8 mouse cellular contexts compared by ENCODE assay signal in genomic region chr14:60414691-60415090, GRCm38 (mm10). TPM values are rescaled to one million over a fixed set of nuclear protein-coding genes. Genes with fewer than 3 reads are reported as not detected.
DNase-seq lines count a peak whose midpoint lies in the region; ATAC-seq lines count a peak whose summit lies in the region.

No protein-coding gene starts in this region.

- ATAC-seq in embryonic facial prominence, embryonic 13.5 days (ENCODE audit: insufficient number of reproducible peaks, insufficient read depth, low FRiP score, low TSS enrichment, low read depth), result no peak
- 0 out of 2 replicates have a peak, but pooled peaks have one; percentile 33 for ATAC-seq in midbrain, embryonic 16.5 days
- ATAC-seq in erythroid progenitor cell, adult 5-6 weeks (replicated peaks; ENCODE audit: low FRiP score, poor library complexity, severe bottlenecking), result no peak

- no peaks in the 10 kb centered on the region for H3K27me3 ChIP-seq in embryonic facial prominence, embryonic 13.5 days
- no peaks in the 10 kb centered on the region for H3K27me3 ChIP-seq in midbrain, embryonic 16.5 days (ENCODE audit: control insufficient read depth, insufficient read depth, low read depth, low read length)

- H3K4me3 ChIP-seq in embryonic facial prominence, embryonic 13.5 days, result no peak overlapping the region
- H3K4me3 ChIP-seq in midbrain, embryonic 16.5 days (ENCODE audit: low read depth, low read length), result no peak overlapping the region

- H3K9ac ChIP-seq in embryonic facial prominence, embryonic 13.5 days, result no peak overlapping the region
- H3K9ac ChIP-seq in midbrain, embryonic 16.5 days (ENCODE audit: low read depth, low read length), result no peak overlapping the region

- no peaks in the 10 kb centered on the region for H3K36me3 ChIP-seq in embryonic facial prominence, embryonic 13.5 days
- no peaks in the 10 kb centered on the region for H3K36me3 ChIP-seq in midbrain, embryonic 16.5 days (ENCODE audit: control insufficient read depth, insufficient read depth, low read length)

- peak overlapping the region; percentile 27 for H3K4me2 ChIP-seq in embryonic facial prominence, embryonic 13.5 days
- H3K4me2 ChIP-seq in midbrain, embryonic 16.5 days (ENCODE audit: low read length), result no peak overlapping the region

- H3K9me3 ChIP-seq in embryonic facial prominence, embryonic 13.5 days, result no peaks in the 10 kb centered on the region
- no peaks in the 10 kb centered on the region for H3K9me3 ChIP-seq in midbrain, embryonic 16.5 days (replicated peaks; ENCODE audit: control insufficient read depth, low read length, poor library complexity, severe bottlenecking)

- peak overlapping the region; percentile 57 for H3K27ac ChIP-seq in embryonic facial prominence, embryonic 13.5 days
- H3K27ac ChIP-seq in midbrain, embryonic 16.5 days (ENCODE audit: low read length), result no peak overlapping the region

- H3K4me1 ChIP-seq in embryonic facial prominence, embryonic 13.5 days, result peaks cover 22% of the 10 kb centered on the region
- H3K4me1 ChIP-seq in midbrain, embryonic 16.5 days (ENCODE audit: control insufficient read depth, insufficient read depth, low read length), result peaks cover 13% of the 10 kb centered on the region

- peak; percentile 26 for DNase-seq in kidney, postnatal 10 days
- no peak for DNase-seq in kidney, adult 8-10 months
- peak; percentile 63 to 88 for DNase-seq in layer of hippocampus, postnatal 14 days (ENCODE audit: low spot score in 2 of 2)
- DNase-seq in adrenal gland, adult 8-10 months, result no peak
- no peak for DNase-seq in spleen, adult 12 weeks (ENCODE audit: low spot score)

- WGBS in embryonic facial prominence, embryonic 13.5 days, result 49% methylated on average over 8 of the region's 8 CpGs
- 52% methylated on average over 8 of the region's 8 CpGs for WGBS in midbrain, embryonic 16.5 days

RNA-seq across cellular contexts. Expression of gene Amer2, which starts 41.6 kb away (rescaled TPM):
- 4.0 and 5.1 TPM in 2 replicates for polyA plus RNA-seq in embryonic facial prominence, embryonic 13.5 days (2015; fragmentation: Nextera tagmentation; extraction: Ambion mirVana)
- total RNA-seq in layer of hippocampus, postnatal 14 days (2021), result 10 to 100 TPM; 44.0 to 44.2 TPM
- 20.8 and 24.1 TPM in 2 replicates for polyA plus RNA-seq in midbrain, embryonic 16.5 days (2015; fragmentation: Nextera tagmentation; extraction: Ambion mirVana)
- 0.36 and 0.42 TPM in 2 replicates for total RNA-seq in erythroid progenitor cell, adult 5-6 weeks (2015; ENCODE audit: low replicate concordance)
- 0.08 and 0.13 TPM in 2 replicates for total RNA-seq in erythroid progenitor cell, adult 5-6 weeks (2017; ENCODE audit: low replicate concordance)
- 1 to 10 TPM; 4.4 to 5.9 (median 4.6) TPM for total RNA-seq in adrenal gland, adult 8-10 months (2022)

Comparison
In these comparisons a context has a peak if more than half of its experiments do, and no peak if none do; other contexts are left out.
1. DNase-seq: peak in kidney, postnatal 10 days (single experiment) and layer of hippocampus, postnatal 14 days (2 of 2); none in kidney, adult 8-10 months (0 of 2), adrenal gland, adult 8-10 months (single experiment) and spleen, adult 12 weeks (single experiment).
2. RNA of gene Amer2, which starts 41.6 kb away (total RNA-seq): 44.0 to 44.2 TPM in layer of hippocampus, postnatal 14 days; 4.4 to 5.9 TPM in adrenal gland, adult 8-10 months and 0.08 to 0.42 TPM in erythroid progenitor cell, adult 5-6 weeks; every median in the first group is over 4 times any median in the second.